Mouse (Mus musculus) MEL (cell line): Measurements from ENCODE around the gene Homer1. TPM values are rescaled to one million over a fixed set of nuclear protein-coding genes. Genes with fewer than 3 reads are reported as not detected.
A peak's percentile ranks its signal among the peaks of the same experiment; 100 is the strongest.

Experiments
- DNase-seq: peaks from one replicate; pipeline ENCODE4 v3.0.0; 2011; ENCODE audit warnings: low read depth, low spot score
- H3K27ac ChIP-seq: 2 replicates; pipeline ENCODE4 v1.5.1; 2012; ENCODE audit warnings: low read depth, mild to moderate bottlenecking, control low read depth, low read length, moderate library complexity; ENCODE audit not compliant: control insufficient read depth
- H3K27me3 ChIP-seq, 2 experiments: fragments of 150-350 bp in 1 of 2; sonication (generic) in 1 of 2; 2 replicates each; pipeline ENCODE4 v1.6.1; 2012; ENCODE audit warnings: low read length in 2 of 2, mild to moderate bottlenecking in 2 of 2, improper control_type of control experiment in 1 of 2, moderate library complexity in 1 of 2; ENCODE audit not compliant: insufficient read depth in 2 of 2, control insufficient read depth in 1 of 2
- H3K36me3 ChIP-seq, 2 experiments: 2 replicates each; pipeline ENCODE4 v1.6.1; 2012 to 2014; ENCODE audit warnings: low read length in 2 of 2, improper control_type of control experiment in 1 of 2, inconsistent platforms in 1 of 2, mild to moderate bottlenecking in 1 of 2; ENCODE audit not compliant: insufficient read depth in 2 of 2, control insufficient read depth in 1 of 2
- H3K4me1 ChIP-seq, 2 experiments: fragments of 150-350 bp in 1 of 2; sonication (generic) in 1 of 2; 2 replicates each; pipeline ENCODE4 v1.6.1; 2012; ENCODE audit warnings: low read length in 2 of 2, improper control_type of control experiment in 1 of 2, mild to moderate bottlenecking in 1 of 2; ENCODE audit not compliant: insufficient read depth in 2 of 2, control insufficient read depth in 1 of 2
- H3K4me3 ChIP-seq, 2 experiments: fragments of 150-350 bp in 1 of 2; sonication (generic) in 1 of 2; 2 replicates each; pipeline ENCODE4 v1.5.1; 2012; ENCODE audit warnings: low read depth in 2 of 2, low read length in 2 of 2, mild to moderate bottlenecking in 2 of 2, moderate library complexity in 2 of 2, control low read depth in 1 of 2, improper control_type of control experiment in 1 of 2; ENCODE audit not compliant: control insufficient read depth in 1 of 2, insufficient read depth in 1 of 2
- H3K79me2 ChIP-seq: 2 replicates; pipeline ENCODE4 v1.6.1; 2012; ENCODE audit warnings: mild to moderate bottlenecking, low read length, moderate library complexity; ENCODE audit not compliant: control insufficient read depth, poor library complexity, insufficient read depth
- H3K9ac ChIP-seq: 2 replicates; pipeline ENCODE4 v1.6.1; 2012; ENCODE audit warnings: low read depth, mild to moderate bottlenecking, control low read depth, low read length, moderate library complexity; ENCODE audit not compliant: control insufficient read depth, poor library complexity, severe bottlenecking
- H3K9me3 ChIP-seq: fragments of 150-350 bp; sonication (generic); replicated peaks from 2 replicates; pipeline ENCODE4 v1.6.1; 2012; ENCODE audit warnings: mild to moderate bottlenecking, low read length, improper control_type of control experiment, moderate library complexity; ENCODE audit not compliant: insufficient read depth
- CTCF ChIP-seq, 3 experiments: IDR thresholded peaks in 2 of 3; conservative IDR thresholded peaks in 1 of 3; 2 replicates each; pipeline ENCODE4 v1.5.1; 2011 to 2012; ENCODE audit warnings: low read length in 3 of 3, low read depth in 2 of 3, mild to moderate bottlenecking in 2 of 3, improper control_type of control experiment in 1 of 3, inconsistent platforms in 1 of 3, mixed read lengths in 1 of 3, moderate library complexity in 1 of 3; ENCODE audit not compliant: control insufficient read depth in 1 of 3, insufficient read depth in 1 of 3, poor library complexity in 1 of 3, severe bottlenecking in 1 of 3
- ETS1 ChIP-seq: IDR thresholded peaks from 2 replicates; pipeline ENCODE4 v1.6.1; 2012; ENCODE audit warnings: low read depth, mild to moderate bottlenecking, inconsistent platforms, low read length, improper control_type of control experiment, moderate library complexity
- GABPA ChIP-seq: IDR thresholded peaks from 2 replicates; pipeline ENCODE4 v1.6.1; 2012; ENCODE audit warnings: low read depth, mild to moderate bottlenecking, inconsistent platforms, low read length, improper control_type of control experiment, moderate library complexity
- GATA1 ChIP-seq: IDR thresholded peaks from 2 replicates; pipeline ENCODE4 v1.6.1; 2011; ENCODE audit warnings: low read depth, low read length, improper control_type of control experiment
- HCFC1 ChIP-seq: IDR thresholded peaks from 2 replicates; pipeline ENCODE4 v1.6.1; 2012; ENCODE audit warnings: low read depth, mild to moderate bottlenecking, inconsistent platforms, low read length, improper control_type of control experiment, moderate library complexity
- JUND ChIP-seq: IDR thresholded peaks from 2 replicates; pipeline ENCODE4 v1.6.1; 2011; ENCODE audit warnings: low read depth, mild to moderate bottlenecking, improper control_type of control experiment, low read length
- KAT2A ChIP-seq: conservative IDR thresholded peaks from 2 replicates; pipeline ENCODE4 v1.6.1; 2012; ENCODE audit warnings: low read depth, low read length, improper control_type of control experiment, inconsistent platforms
- MEF2A ChIP-seq: IDR thresholded peaks from 2 replicates; pipeline ENCODE4 v1.6.1; 2014; ENCODE audit warnings: low read depth, mild to moderate bottlenecking, inconsistent platforms, low read length, improper control_type of control experiment; ENCODE audit not compliant: poor library complexity, insufficient replicate concordance, severe bottlenecking; ENCODE audit errors: extremely low read depth
- MYC ChIP-seq: IDR thresholded peaks from 2 replicates; pipeline ENCODE4 v1.6.1; 2011; ENCODE audit warnings: low read depth, mild to moderate bottlenecking, low read length, improper control_type of control experiment, moderate library complexity
- NELFE ChIP-seq: IDR thresholded peaks from 2 replicates; pipeline ENCODE4 v1.6.1; 2011; ENCODE audit warnings: low read depth, low read length, improper control_type of control experiment
- POLR2A ChIP-seq, 2 experiments: IDR thresholded peaks; 2 replicates each; pipeline ENCODE4 v1.6.1; 2011 to 2012; ENCODE audit warnings: low read length in 2 of 2, mild to moderate bottlenecking in 2 of 2, control low read depth in 1 of 2, improper control_type of control experiment in 1 of 2, low read depth in 1 of 2, moderate library complexity in 1 of 2; ENCODE audit not compliant: control insufficient read depth in 1 of 2, insufficient read depth in 1 of 2, poor library complexity in 1 of 2
- POLR2AphosphoS5 ChIP-seq: IDR thresholded peaks from 2 replicates; pipeline ENCODE4 v1.6.1; 2012; ENCODE audit warnings: low read depth, borderline replicate concordance, mild to moderate bottlenecking, inconsistent platforms, low read length, moderate library complexity, mixed read lengths
- RAD21 ChIP-seq: IDR thresholded peaks from 2 replicates; pipeline ENCODE4 v1.6.1; 2011; ENCODE audit warnings: mild to moderate bottlenecking, low read depth, low read length, improper control_type of control experiment
- RCOR1 ChIP-seq: IDR thresholded peaks from 2 replicates; pipeline ENCODE4 v1.6.1; 2012; ENCODE audit warnings: low read depth, mild to moderate bottlenecking, inconsistent platforms, low read length, improper control_type of control experiment
- SIN3A ChIP-seq: IDR thresholded peaks from 2 replicates; pipeline ENCODE4 v1.6.1; 2012; ENCODE audit warnings: low read length, improper control_type of control experiment, inconsistent platforms
- SMC3 ChIP-seq: IDR thresholded peaks from 2 replicates; pipeline ENCODE4 v1.6.1; 2011; ENCODE audit warnings: low read depth, low read length, improper control_type of control experiment
- TAL1 ChIP-seq: IDR thresholded peaks from 2 replicates; pipeline ENCODE4 v1.6.1; 2012; ENCODE audit warnings: mild to moderate bottlenecking, inconsistent platforms, low read length, moderate library complexity, mixed read lengths
- TCF12 ChIP-seq: IDR thresholded peaks from 2 replicates; pipeline ENCODE4 v1.6.1; 2014; ENCODE audit warnings: low read depth, mild to moderate bottlenecking, inconsistent platforms, low read length, improper control_type of control experiment, moderate library complexity
- UBTF ChIP-seq: IDR thresholded peaks from 2 replicates; pipeline ENCODE4 v1.6.1; 2012; ENCODE audit warnings: low read depth, mild to moderate bottlenecking, inconsistent platforms, low read length, improper control_type of control experiment, moderate library complexity, borderline replicate concordance; ENCODE audit not compliant: insufficient read depth
- USF2 ChIP-seq, 2 experiments: IDR thresholded peaks; 2 replicates each; pipeline ENCODE4 v1.6.1; 2011 to 2012; ENCODE audit warnings: improper control_type of control experiment in 2 of 2, low read length in 2 of 2, borderline replicate concordance in 1 of 2, inconsistent platforms in 1 of 2, low read depth in 1 of 2, mild to moderate bottlenecking in 1 of 2; ENCODE audit not compliant: insufficient read depth in 1 of 2
- ZC3H11A ChIP-seq: IDR thresholded peaks from 2 replicates; pipeline ENCODE4 v1.6.1; 2012; ENCODE audit warnings: low read depth, mild to moderate bottlenecking, inconsistent platforms, low read length, improper control_type of control experiment
- ZMIZ1 ChIP-seq: IDR thresholded peaks from 2 replicates; pipeline ENCODE4 v1.6.1; 2012; ENCODE audit warnings: low read depth, mild to moderate bottlenecking, inconsistent platforms, low read length, improper control_type of control experiment, moderate library complexity
- ZNF384 ChIP-seq: IDR thresholded peaks from 2 replicates; pipeline ENCODE4 v1.6.1; 2012; ENCODE audit warnings: low read depth, mild to moderate bottlenecking, inconsistent platforms, low read length, improper control_type of control experiment
- polyA plus RNA-seq, 2 experiments: library from polyadenylated mRNA; stranded (reverse) in 1 of 2; unstranded in 1 of 2; fragments of >175 nt in 1 of 2; fragments of >200 nt in 1 of 2; gene quantifications; 2 replicates each; pipeline versions ENCODE4 v1.2.1 to v1.2.4; 2012; ENCODE audit warnings: low replicate concordance in 2 of 2, low read depth in 1 of 2; ENCODE audit not compliant: insufficient read length in 2 of 2, insufficient read depth in 1 of 2, missing spikeins in 1 of 2
- total RNA-seq: library from RNA; depleted of rRNA; stranded (reverse); fragments of 300-350 nt; gene quantifications from 2 replicates; pipeline ENCODE4 v1.2.3, GENCODE M21; 2012

Gene Homer1
- total and polyA plus RNA-seq, 3 experiments: 19.5 to 20.6 TPM; not detected in 1

- TF ChIP-seq GABPA: no peak
Measured at GRCm38 (mm10) chr13:93427920-93428876, 128.8 kb downstream of the Homer1 start (continued).

GRCm38 (mm10) chr13:93429205-93429604 is 129.8 kb downstream of the Homer1 start:
- Histone ChIP-seq H3K9ac (no peak overlapping the region), H3K4me1 (peaks cover 0 to 14% of the 10 kb centered on the region in 2 experiments; a peak in 3 of 4 replicates), H3K79me2 (no peaks in the 10 kb centered on the region), H3K36me3 (peaks cover 1 to 15% of the 10 kb centered on the region in 2 experiments), H3K4me3 (no peak overlapping the region), H3K27ac (peak overlapping the region; percentile 84), H3K9me3 (no peaks in the 10 kb centered on the region), H3K27me3 (no peaks in the 10 kb centered on the region)
- no peak for DNase-seq
- TF ChIP-seq NELFE: no peak
- no peak for TF ChIP-seq SMC3
- TF ChIP-seq ZMIZ1: no peak
- no peak for TF ChIP-seq ZNF384
- TF ChIP-seq KAT2A: no peak
- TF ChIP-seq TAL1: no peak

- DNase-seq: no peak
- peaks cover 9 to 15% of the 10 kb centered on the region in 2 experiments for H3K36me3 ChIP-seq
- no peak overlapping the region for H3K27ac ChIP-seq
- H3K79me2 ChIP-seq: no peaks in the 10 kb centered on the region
- peaks cover 0 to 2% of the 10 kb centered on the region in 2 experiments; a peak in 1 of 4 replicates for H3K4me1 ChIP-seq
- H3K9ac ChIP-seq: no peak overlapping the region
- no peaks in the 10 kb centered on the region for H3K9me3 ChIP-seq
- H3K4me3 ChIP-seq: no peak overlapping the region
- no peak for TF ChIP-seq RAD21
- TF ChIP-seq MEF2A: no peak
- no peak for TF ChIP-seq HCFC1
- no peak for TF ChIP-seq ETS1
- no peak for TF ChIP-seq GABPA
- TF ChIP-seq POLR2A (IDR thresholded peaks at IDR 0.05; ENCODE audit: control insufficient read depth in 1 of 2, insufficient read depth in 1 of 2, low read depth in 1 of 2, low read length in 2 of 2, poor library complexity in 1 of 2): no peak
- no peak for TF ChIP-seq JUND
- no peak for TF ChIP-seq UBTF
- TF ChIP-seq TAL1: no peak
- no peak for TF ChIP-seq SMC3
- TF ChIP-seq GATA1: no peak
- no peak for TF ChIP-seq RCOR1
- no peak for TF ChIP-seq ZNF384
- no peak for TF ChIP-seq ZC3H11A
- no peak for TF ChIP-seq MYC
- no peak for TF ChIP-seq TCF12
- TF ChIP-seq POLR2AphosphoS5: no peak
- TF ChIP-seq CTCF (IDR thresholded peaks at IDR 0.05 in 2 of 3, conservative IDR thresholded peaks at IDR 0.05 in 1 of 3; ENCODE audit: control insufficient read depth in 1 of 3, insufficient read depth in 1 of 3, low read depth in 2 of 3, low read length in 3 of 3, poor library complexity in 1 of 3, severe bottlenecking in 1 of 3): no peak
- no peak for TF ChIP-seq SIN3A
- no peak for TF ChIP-seq USF2 (IDR thresholded peaks at IDR 0.05; ENCODE audit: borderline replicate concordance in 1 of 2, insufficient read depth in 1 of 2, low read depth in 1 of 2, low read length in 2 of 2)
- H3K27me3 ChIP-seq: no peaks in the 10 kb centered on the region
Measured at GRCm38 (mm10) chr13:93440167-93440566, 140.7 kb downstream of the Homer1 start.
